Mouse (Mus musculus) thymus, adult 2 months (tissue): ENCODE data around the gene Cplx3. TPM values are rescaled to one million over a fixed set of nuclear protein-coding genes. Genes with fewer than 3 reads are reported as not detected.

Source experiments
- DNase-seq: peaks from one replicate; pipeline ENCODE4 v3.0.0; 2021
- H3K27ac ChIP-seq: fragments of 200-500 bp; 2 replicates; pipeline ENCODE4 v1.5.1; 2012; ENCODE audit warnings: low read length, control low read depth; ENCODE audit not compliant: control insufficient read depth, insufficient read depth
- H3K27me3 ChIP-seq: fragments of 200-500 bp; 2 replicates; pipeline ENCODE4 v1.6.1; 2012; ENCODE audit warnings: mild to moderate bottlenecking, low read length, moderate library complexity, mixed read lengths; ENCODE audit not compliant: control insufficient read depth, insufficient read depth
- H3K36me3 ChIP-seq: fragments of 200-500 bp; 2 replicates; pipeline ENCODE4 v1.6.1; 2012; ENCODE audit warnings: mild to moderate bottlenecking, low read length, moderate library complexity; ENCODE audit not compliant: control insufficient read depth, insufficient read depth
- H3K4me1 ChIP-seq: fragments of 200-500 bp; replicated peaks from 2 replicates; pipeline ENCODE4 v1.6.1; 2012; ENCODE audit warnings: low read length; ENCODE audit not compliant: control insufficient read depth, insufficient read depth
- H3K4me3 ChIP-seq: fragments of 200-500 bp; 2 replicates; pipeline ENCODE4 v1.5.1; 2012; ENCODE audit warnings: mild to moderate bottlenecking, low read length, control low read depth, moderate library complexity; ENCODE audit not compliant: control insufficient read depth, insufficient read depth
- CTCF ChIP-seq: fragments of 200-500 bp; IDR thresholded peaks from 2 replicates; pipeline ENCODE4 v1.5.1; 2012; ENCODE audit warnings: mild to moderate bottlenecking, control low read depth, low read length, moderate library complexity, borderline replicate concordance; ENCODE audit not compliant: control insufficient read depth, poor library complexity, insufficient read depth; ENCODE audit errors: extremely low read depth
- POLR2A ChIP-seq: fragments of 200-500 bp; IDR thresholded peaks from 2 replicates; pipeline ENCODE4 v1.6.1; 2012; ENCODE audit warnings: mild to moderate bottlenecking, low read length, control low read depth, moderate library complexity; ENCODE audit not compliant: control insufficient read depth, poor library complexity, insufficient read depth; ENCODE audit errors: extremely low read depth
- WGBS: fragments of 180-500 bp; shearing (Covaris S2); methylation state at CpG from one replicate; pipeline ENCODE4 v1.1.7; 2018; 5-methylcytosine and 5-hydroxymethylcytosine counted together
- polyA plus RNA-seq: library from polyadenylated mRNA; depleted of rRNA; stranded (reverse); fragments of >200 nt; gene quantifications from 2 replicates; pipeline ENCODE4 v1.2.3, GENCODE M21; 2012

The Cplx3 gene
- polyA plus RNA-seq, 1 experiment, result 0.34 TPM

GRCm38 (mm10) chr9:57643856-57644180, 37.7 kb upstream of the Cplx3 start:
- Histone ChIP-seq H3K27me3 (no peaks in the 10 kb centered on the region), H3K4me1 (peaks cover 73% of the 10 kb centered on the region), H3K4me3 (peak overlapping the region; percentile 56), H3K36me3 (no peaks in the 10 kb centered on the region; the same call in 1 of the 2 replicates), H3K27ac (peak overlapping the region; percentile 87)
- DNase-seq, result peak; percentile 70
- WGBS, result 3% methylated on average over 7 of the region's 7 CpGs
- TF ChIP-seq CTCF (no peak), POLR2A (no peak)

GRCm38 (mm10) chr9:57643169-57643855, 37.2 kb upstream of the Cplx3 start:
- 6% methylated on average over 9 of the region's 9 CpGs for whole genome bisulfite sequencing
- DNase-seq, result no peak
- no peaks in the 10 kb centered on the region; the same call in 1 of the 2 replicates for H3K36me3 ChIP-seq
- H3K4me1 ChIP-seq, result peaks cover 73% of the 10 kb centered on the region
- H3K4me3 ChIP-seq, result peak overlapping the region; percentile 56
- no peaks in the 10 kb centered on the region for H3K27me3 ChIP-seq
- H3K27ac ChIP-seq, result peak overlapping the region; percentile 85
- TF ChIP-seq POLR2A (no peak), CTCF (no peak)

DNA sequence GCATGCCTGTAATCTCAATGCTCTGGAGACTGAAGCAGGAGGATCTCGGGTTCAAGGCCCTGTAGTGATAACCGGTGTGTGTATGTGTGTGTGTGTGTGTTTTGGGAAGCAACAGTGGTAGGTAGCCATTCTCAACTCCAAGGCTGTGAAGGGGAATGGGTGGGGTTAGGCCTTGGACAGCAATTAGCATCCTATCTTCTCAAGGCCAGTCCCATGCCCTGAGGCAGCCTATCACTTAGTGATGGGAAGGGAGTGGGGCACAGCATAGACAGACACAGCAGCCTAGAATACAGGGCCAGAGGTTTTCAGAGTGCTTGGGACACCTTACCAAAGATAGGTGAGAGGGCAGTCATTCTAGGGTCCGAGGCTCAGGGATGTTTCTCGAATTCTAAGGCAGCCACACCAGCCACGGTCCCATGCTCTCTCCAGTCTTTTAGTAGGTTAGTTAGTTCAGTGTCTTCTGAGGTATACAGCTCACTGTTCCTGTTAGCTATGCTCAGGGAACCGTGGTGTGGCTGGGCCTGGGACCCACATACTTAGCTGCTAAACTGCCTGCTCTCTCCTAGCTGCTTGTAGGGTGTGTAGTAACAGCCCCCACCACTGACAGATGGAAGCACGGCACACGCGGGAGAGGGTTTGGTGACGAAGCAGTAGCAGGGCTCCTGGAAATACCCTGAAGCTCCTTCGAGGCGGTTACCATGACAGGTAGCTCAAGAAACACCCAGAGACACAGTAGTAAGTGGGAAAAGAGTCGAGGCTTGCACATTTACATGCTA, 35.9 kb upstream of the Cplx3 start:
- Histone ChIP-seq H3K27ac (peak overlapping the region; percentile 85), H3K4me3 (peak overlapping the region; percentile 16), H3K27me3 (no peaks in the 10 kb centered on the region), H3K36me3 (no peaks in the 10 kb centered on the region; the same call in 1 of the 2 replicates), H3K4me1 (peaks cover 76% of the 10 kb centered on the region)
- no peak for TF ChIP-seq CTCF
- WGBS, result 35% methylated on average over 13 of the region's 13 CpGs
- DNase-seq, result no peak

DNA sequence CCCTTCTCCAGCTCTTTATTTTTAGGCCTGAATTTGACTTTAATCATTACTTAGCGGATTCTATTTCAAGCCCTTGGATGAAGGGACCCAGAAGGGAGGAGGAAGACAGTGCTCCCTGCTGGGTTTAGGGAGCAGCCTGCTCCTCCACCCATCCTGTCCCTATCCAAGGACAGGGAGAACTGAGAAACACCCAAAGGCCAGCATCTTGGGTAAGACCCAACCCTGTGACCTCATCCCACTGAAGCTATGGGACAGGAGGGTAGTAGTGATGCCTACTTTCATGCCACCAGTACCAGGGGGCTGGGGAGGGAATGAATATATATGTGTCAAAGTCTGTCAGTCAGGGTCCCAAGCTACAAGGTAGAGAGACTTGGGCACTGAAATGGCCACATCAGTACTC, 34.9 kb upstream of the Cplx3 start:
- no peak for TF ChIP-seq CTCF
- Histone ChIP-seq H3K4me1 (peaks cover 68% of the 10 kb centered on the region), H3K27ac (peak overlapping the region; percentile 85), H3K27me3 (no peaks in the 10 kb centered on the region), H3K4me3 (no peak overlapping the region), H3K36me3 (no peaks in the 10 kb centered on the region; the same call in 1 of the 2 replicates)
- DNase-seq, result no peak
- 84% methylated on average over 1 of the region's 1 CpGs for WGBS

DNA sequence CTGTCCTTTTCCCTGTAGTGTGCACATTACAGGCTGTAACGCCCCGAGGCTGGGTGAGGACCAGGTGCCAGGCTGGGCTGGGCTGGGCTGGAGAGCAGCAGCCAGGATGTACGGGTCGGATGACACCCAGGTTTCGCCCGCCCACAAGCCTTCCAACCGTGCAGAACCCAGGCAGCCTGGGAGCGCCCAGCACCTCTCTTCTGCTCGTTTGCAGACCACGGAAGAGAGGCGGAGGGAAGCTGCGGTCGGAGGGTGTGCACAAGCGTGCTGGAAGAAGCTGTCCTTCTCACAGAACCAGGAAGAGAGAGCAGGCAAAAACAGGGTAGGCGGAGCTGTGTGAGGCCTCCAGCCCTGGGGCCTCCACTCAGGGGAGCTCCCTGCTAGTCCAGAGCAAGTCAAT, 34.3 kb upstream of the Cplx3 start:
- no peaks in the 10 kb centered on the region; the same call in 1 of the 2 replicates for H3K36me3 ChIP-seq
- no peaks in the 10 kb centered on the region for H3K27me3 ChIP-seq
- TF ChIP-seq CTCF (peak; percentile 47; the same call in 1 of the 2 replicates), POLR2A (peak; percentile 69)
- DNase-seq, result peak; percentile 94
- peak overlapping the region; percentile 39 for H3K4me3 ChIP-seq
- under 1% methylated on average over 15 of the region's 15 CpGs for WGBS
- peaks cover 68% of the 10 kb centered on the region for H3K4me1 ChIP-seq
- peak overlapping the region; percentile 90 for H3K27ac ChIP-seq

DNA sequence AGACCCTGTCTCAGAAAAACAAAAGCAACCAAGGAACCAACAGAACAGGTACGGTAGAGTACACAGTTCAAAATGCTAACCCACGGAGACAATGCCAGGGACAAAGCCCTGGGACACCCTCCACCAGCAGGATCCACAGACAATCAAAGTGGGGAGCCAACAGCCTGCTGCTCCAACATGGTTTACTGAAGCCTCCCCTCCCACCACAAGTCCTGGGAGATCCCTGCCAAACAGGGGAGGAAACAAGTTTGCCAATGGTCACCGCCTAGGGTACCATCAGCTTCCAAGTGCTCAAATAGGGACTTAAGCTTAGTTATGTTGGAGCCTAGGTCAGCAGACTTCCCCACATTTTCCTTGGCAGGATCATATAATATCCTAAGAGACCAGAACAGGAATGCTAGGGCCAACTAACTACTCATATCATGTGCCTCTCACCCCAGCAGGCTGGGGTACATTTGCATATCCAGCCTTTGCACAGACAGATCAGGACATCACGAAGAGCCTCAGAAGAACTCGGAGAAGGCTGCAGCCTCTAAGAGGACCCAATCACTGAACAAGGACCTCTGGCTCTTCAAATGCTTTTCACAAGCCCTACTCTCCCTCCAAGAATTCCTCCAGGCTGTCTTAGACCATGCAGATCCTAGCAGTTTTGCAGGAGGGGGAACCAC, 33.7 kb upstream of the Cplx3 start:
- H3K4me3 ChIP-seq, result peak overlapping the region; percentile 39
- no peak for TF ChIP-seq POLR2A
- TF ChIP-seq CTCF, result no peak
- peaks cover 71% of the 10 kb centered on the region for H3K4me1 ChIP-seq
- H3K27ac ChIP-seq, result peak overlapping the region; percentile 90
- DNase-seq, result no peak
- 37% methylated on average over 5 of the region's 5 CpGs for WGBS
- no peaks in the 10 kb centered on the region; the same call in 1 of the 2 replicates for H3K36me3 ChIP-seq
- H3K27me3 ChIP-seq, result no peaks in the 10 kb centered on the region
